Mouse (Mus musculus): ENCODE data around the gene Rasgef1c. TPM values are rescaled to one million over a fixed set of nuclear protein-coding genes. Genes with fewer than 3 reads are reported as not detected.

Gene Rasgef1c
- total and polyA plus RNA-seq, 3 experiments: 0.12 to 0.15 TPM; not detected in 1

DNA sequence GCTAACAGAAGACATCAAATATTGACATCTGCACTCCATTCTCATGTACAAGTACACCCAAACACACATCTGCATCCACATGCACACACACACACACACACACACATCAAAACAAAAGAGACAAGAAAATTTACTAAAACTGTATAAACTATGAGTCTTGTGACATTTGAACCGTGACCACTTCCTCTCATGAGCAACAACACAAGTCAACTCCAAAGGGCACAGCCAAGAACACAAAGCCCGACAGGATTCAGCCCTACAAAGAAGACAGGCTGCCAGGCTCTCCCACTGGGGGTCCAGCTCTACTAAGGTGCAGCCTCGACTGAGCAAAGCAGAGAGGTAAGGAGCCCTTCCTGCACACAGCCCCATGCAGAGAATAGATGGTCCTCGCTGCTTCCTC is 81.2 kb downstream of the Rasgef1c start:
- Histone ChIP-seq H3K4me1 (ENCODE audit: control insufficient read depth in 1 of 2, insufficient read depth in 2 of 2, low read length in 2 of 2) (peaks cover 30 to 43% of the 10 kb centered on the region in 2 experiments), H3K36me3 (ENCODE audit: control insufficient read depth in 1 of 2, insufficient read depth in 2 of 2, low read length in 2 of 2) (peaks cover 0 to 50% of the 10 kb centered on the region in 2 experiments; a peak in 2 of 4 replicates), H3K4me3 (ENCODE audit: control insufficient read depth in 1 of 2, insufficient read depth in 1 of 2, low read depth in 2 of 2, low read length in 2 of 2) (no peak overlapping the region), H3K27me3 (ENCODE audit: control insufficient read depth in 1 of 2, insufficient read depth in 2 of 2, low read length in 2 of 2) (no peaks in the 10 kb centered on the region), H3K79me2 (ENCODE audit: control insufficient read depth, insufficient read depth, low read length, poor library complexity) (no peaks in the 10 kb centered on the region), H3K9me3 (replicated peaks; ENCODE audit: insufficient read depth, low read length) (no peaks in the 10 kb centered on the region), H3K27ac (ENCODE audit: control insufficient read depth, low read depth, low read length) (peak overlapping the region; percentile 97), H3K9ac (ENCODE audit: control insufficient read depth, low read depth, low read length, poor library complexity, severe bottlenecking) (no peak overlapping the region)
- DNase-seq (ENCODE audit: low read depth, low spot score): peak; percentile 55
- TF ChIP-seq MAZ (IDR thresholded peaks at IDR 0.05; ENCODE audit: low read depth, low read length): no peak
- TF ChIP-seq ZNF384 (IDR thresholded peaks at IDR 0.05; ENCODE audit: low read depth, low read length): no peak
- TF ChIP-seq JUND (IDR thresholded peaks at IDR 0.05; ENCODE audit: low read depth, low read length): no peak
- TF ChIP-seq POLR2AphosphoS5 (IDR thresholded peaks at IDR 0.05; ENCODE audit: borderline replicate concordance, low read depth, low read length): no peak
- TF ChIP-seq MAX (IDR thresholded peaks at IDR 0.05; ENCODE audit: low read length): no peak

DNA sequence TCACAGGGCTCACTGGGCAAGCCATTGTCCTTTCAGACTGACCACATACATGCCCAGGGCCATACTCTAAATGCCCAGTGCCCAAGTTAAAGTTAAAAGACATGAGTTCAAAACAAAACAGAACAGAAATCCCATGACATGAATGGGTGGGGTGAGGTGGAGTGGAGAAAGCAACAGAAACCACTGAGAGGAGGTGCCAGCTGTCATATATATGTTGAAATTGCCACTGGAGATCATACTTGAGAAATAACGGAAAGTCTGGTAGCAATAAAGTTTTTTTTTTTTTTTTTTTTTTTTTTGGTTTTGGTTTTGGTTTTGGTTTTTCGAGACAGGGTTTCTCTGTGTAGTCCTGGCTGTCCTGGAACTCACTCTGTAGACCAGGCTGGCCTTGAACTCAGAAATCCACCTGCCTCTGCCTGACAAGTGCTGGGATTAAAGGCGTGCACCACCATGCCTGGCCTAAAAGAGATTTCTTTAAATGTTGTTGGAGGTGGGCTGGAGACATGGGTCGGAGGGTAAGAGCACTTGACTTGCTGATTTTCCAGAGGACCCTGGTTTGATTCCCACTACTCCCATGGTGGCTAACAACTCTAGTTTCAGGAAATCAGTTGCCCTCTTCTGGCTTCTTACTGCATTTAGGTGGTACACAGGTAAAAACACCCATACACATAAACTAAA is 82.4 kb downstream of the Rasgef1c start:
- DNase-seq (ENCODE audit: low read depth, low spot score): no peak
- H3K4me3 ChIP-seq (ENCODE audit: control insufficient read depth in 1 of 2, insufficient read depth in 1 of 2, low read depth in 2 of 2, low read length in 2 of 2): no peak overlapping the region
- no peaks in the 10 kb centered on the region for H3K27me3 ChIP-seq (ENCODE audit: control insufficient read depth in 1 of 2, insufficient read depth in 2 of 2, low read length in 2 of 2)
- peaks cover 0 to 50% of the 10 kb centered on the region in 2 experiments; a peak in 2 of 4 replicates for H3K36me3 ChIP-seq (ENCODE audit: control insufficient read depth in 1 of 2, insufficient read depth in 2 of 2, low read length in 2 of 2)
- no peaks in the 10 kb centered on the region for H3K9me3 ChIP-seq (replicated peaks; ENCODE audit: insufficient read depth, low read length)
- H3K4me1 ChIP-seq (ENCODE audit: control insufficient read depth in 1 of 2, insufficient read depth in 2 of 2, low read length in 2 of 2): peaks cover 30 to 43% of the 10 kb centered on the region in 2 experiments
- H3K9ac ChIP-seq (ENCODE audit: control insufficient read depth, low read depth, low read length, poor library complexity, severe bottlenecking): no peak overlapping the region
- no peaks in the 10 kb centered on the region for H3K79me2 ChIP-seq (ENCODE audit: control insufficient read depth, insufficient read depth, low read length, poor library complexity)
- 0 out of 2 replicates have a peak overlapping the region, but pooled peaks have one; percentile 11 for H3K27ac ChIP-seq (ENCODE audit: control insufficient read depth, low read depth, low read length)
- TF ChIP-seq ZNF384 (IDR thresholded peaks at IDR 0.05; ENCODE audit: low read depth, low read length) (peak; percentile 88), SIN3A (IDR thresholded peaks at IDR 0.05; ENCODE audit: low read length) (peak; percentile 39; the same call in 1 of the 2 replicates), ETS1 (IDR thresholded peaks at IDR 0.05; ENCODE audit: low read depth, low read length) (peak; percentile 68), MYB (IDR thresholded peaks at IDR 0.05; ENCODE audit: low read depth, low read length) (no peak)

- H3K36me3 ChIP-seq (ENCODE audit: control insufficient read depth in 1 of 2, insufficient read depth in 2 of 2, low read length in 2 of 2): peaks cover 0 to 50% of the 10 kb centered on the region in 2 experiments; a peak in 2 of 4 replicates
- peaks cover 30 to 43% of the 10 kb centered on the region in 2 experiments for H3K4me1 ChIP-seq (ENCODE audit: control insufficient read depth in 1 of 2, insufficient read depth in 2 of 2, low read length in 2 of 2)
- no peak overlapping the region for H3K9ac ChIP-seq (ENCODE audit: control insufficient read depth, low read depth, low read length, poor library complexity, severe bottlenecking)
- H3K79me2 ChIP-seq (ENCODE audit: control insufficient read depth, insufficient read depth, low read length, poor library complexity): no peaks in the 10 kb centered on the region
- peak overlapping the region; percentile 18 for H3K27ac ChIP-seq (ENCODE audit: control insufficient read depth, low read depth, low read length)
- no peaks in the 10 kb centered on the region for H3K27me3 ChIP-seq (ENCODE audit: control insufficient read depth in 1 of 2, insufficient read depth in 2 of 2, low read length in 2 of 2)
- no peaks in the 10 kb centered on the region for H3K9me3 ChIP-seq (replicated peaks; ENCODE audit: insufficient read depth, low read length)
- H3K4me3 ChIP-seq (ENCODE audit: control insufficient read depth in 1 of 2, insufficient read depth in 1 of 2, low read depth in 2 of 2, low read length in 2 of 2): no peak overlapping the region
- TF ChIP-seq EP300 (IDR thresholded peaks at IDR 0.05; ENCODE audit: low read depth in 1 of 2, low read length in 2 of 2) (peak in 1 of 2 experiments; percentile 69; a peak in 2 of 4 replicates), MYC (IDR thresholded peaks at IDR 0.05; ENCODE audit: low read depth, low read length) (no peak), TAL1 (IDR thresholded peaks at IDR 0.05; ENCODE audit: low read length) (peak; percentile 55), TCF12 (IDR thresholded peaks at IDR 0.05; ENCODE audit: low read depth, low read length) (peak; percentile 65; the same call in 1 of the 2 replicates), GABPA (IDR thresholded peaks at IDR 0.05; ENCODE audit: low read depth, low read length) (no peak), GATA1 (IDR thresholded peaks at IDR 0.05; ENCODE audit: low read depth, low read length) (peak; percentile 77), RAD21 (IDR thresholded peaks at IDR 0.05; ENCODE audit: low read depth, low read length) (no peak), SIN3A (IDR thresholded peaks at IDR 0.05; ENCODE audit: low read length) (peak; percentile 54; the same call in 1 of the 2 replicates)
- DNase-seq (ENCODE audit: low read depth, low spot score): peak; percentile 70
These were observed 83.4 kb downstream of the Rasgef1c start for GRCm38 (mm10) chr11:49985009-49985408.

Data from MEL (cell line).